Mouse (Mus musculus): ENCODE data around the gene Ccdc183. TPM values are rescaled to one million over a fixed set of nuclear protein-coding genes. Genes with fewer than 3 reads are reported as not detected.

The Ccdc183 gene
- not detected in 2 replicates for polyA plus RNA-seq (2012; rRNA removed)

GRCm38 (mm10) chr2:25617578-25617977 is at the start of gene Ccdc183:
Gene Ccdc183, minus strand, starts transcription at chr2:25617678.
- DNase-seq (ENCODE audit: low spot score), result no peak

DNA sequence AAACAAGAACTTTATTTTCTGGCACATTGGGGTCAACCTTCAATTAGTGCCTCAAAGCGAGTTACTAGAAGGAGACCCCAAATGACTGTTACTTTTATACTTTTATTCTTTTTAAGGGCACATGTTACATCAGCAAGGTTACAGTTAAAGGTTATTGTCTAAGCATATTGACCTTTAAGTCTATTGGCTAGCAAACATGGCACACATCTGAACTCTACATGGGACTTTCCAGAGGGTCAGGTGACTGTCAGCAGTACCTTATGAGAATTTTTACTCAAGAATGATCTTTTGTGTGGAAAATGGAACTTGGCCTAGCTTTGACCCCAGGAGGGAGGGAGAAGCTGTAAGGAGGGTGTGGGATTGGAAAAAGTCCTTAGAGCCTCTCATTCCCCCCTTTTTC is 49.0 kb upstream of the Ccdc183 start:
- DNase-seq (ENCODE audit: low spot score), result no peak

DNA sequence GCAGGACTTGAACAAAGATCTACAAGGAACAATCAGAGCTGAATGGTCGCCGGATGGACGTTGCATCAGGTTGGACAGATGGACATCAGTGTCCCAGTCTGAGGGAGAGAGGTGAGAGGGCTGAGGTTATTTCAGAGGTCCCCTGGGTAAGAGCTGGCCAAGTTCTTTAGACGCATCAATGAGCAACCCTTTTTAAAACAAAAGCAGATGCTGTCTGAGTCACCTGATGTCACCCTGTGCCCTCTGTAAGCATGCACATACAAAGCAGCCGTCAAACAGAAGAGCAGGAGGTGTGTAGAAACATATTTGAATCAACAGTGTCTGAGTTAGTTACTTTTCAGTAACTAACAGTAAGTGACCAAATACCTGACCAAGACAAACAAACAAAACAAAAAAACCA is 46.6 kb upstream of the Ccdc183 start:
- DNase-seq (ENCODE audit: low spot score), result no peak

GRCm38 (mm10) chr2:25663511-25663910 is 46.0 kb upstream of the Ccdc183 start:
- no peak for DNase-seq (ENCODE audit: low spot score)

- DNase-seq (ENCODE audit: low spot score), result no peak
These were observed 43.9 kb upstream of the Ccdc183 start for GRCm38 (mm10) chr2:25661245-25661970.

GRCm38 (mm10) chr2:25660279-25660678 is 42.8 kb upstream of the Ccdc183 start:
- no peak for DNase-seq (ENCODE audit: low spot score)

GRCm38 (mm10) chr2:25657652-25658051 is 40.2 kb upstream of the Ccdc183 start, which contains the start of gene Lcn5:
Gene Lcn5, plus strand, starts transcription at chr2:25657952.
- no peak for DNase-seq (ENCODE audit: low spot score)

DNA sequence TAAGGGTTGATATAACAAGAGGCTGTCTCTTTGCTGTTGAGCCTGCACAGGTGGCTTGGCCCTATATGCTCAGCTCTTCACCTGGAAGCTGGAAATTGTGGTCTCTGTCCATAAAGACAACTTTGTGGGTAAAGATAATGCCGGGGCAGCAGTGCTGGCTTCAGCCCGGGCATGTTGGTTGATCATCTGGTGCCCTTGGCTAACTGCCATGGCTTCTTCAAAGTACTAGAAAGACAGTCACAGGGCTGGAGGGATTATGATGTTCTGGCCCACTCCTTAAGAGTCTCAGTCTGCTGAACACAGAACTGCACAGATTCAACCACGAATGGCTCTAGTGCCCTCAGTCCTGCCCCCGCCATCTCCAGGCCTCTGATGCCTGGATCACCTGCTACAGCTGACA is 39.8 kb upstream of the Ccdc183 start:
- no peak for DNase-seq (ENCODE audit: low spot score)

DNA sequence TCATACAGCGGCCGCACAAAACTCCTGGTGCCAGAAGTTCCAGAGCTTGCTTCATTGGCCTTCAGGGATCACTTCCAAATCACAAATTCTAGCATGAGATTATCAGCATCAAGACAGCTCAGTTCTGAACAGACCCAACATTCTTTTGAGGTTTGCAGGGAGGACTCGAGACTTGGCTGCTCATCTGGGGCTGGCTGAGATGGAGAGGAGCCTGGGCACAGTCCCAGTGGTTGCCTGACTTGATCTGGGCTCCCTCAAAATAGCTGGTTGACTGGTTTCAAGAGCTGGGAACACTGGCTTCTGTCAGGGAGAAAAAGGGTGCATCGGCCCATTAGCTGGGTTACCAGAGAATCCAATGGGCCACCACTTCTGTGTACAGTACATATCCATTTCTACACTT is 39.2 kb upstream of the Ccdc183 start:
- DNase-seq (ENCODE audit: low spot score), result no peak

DNA sequence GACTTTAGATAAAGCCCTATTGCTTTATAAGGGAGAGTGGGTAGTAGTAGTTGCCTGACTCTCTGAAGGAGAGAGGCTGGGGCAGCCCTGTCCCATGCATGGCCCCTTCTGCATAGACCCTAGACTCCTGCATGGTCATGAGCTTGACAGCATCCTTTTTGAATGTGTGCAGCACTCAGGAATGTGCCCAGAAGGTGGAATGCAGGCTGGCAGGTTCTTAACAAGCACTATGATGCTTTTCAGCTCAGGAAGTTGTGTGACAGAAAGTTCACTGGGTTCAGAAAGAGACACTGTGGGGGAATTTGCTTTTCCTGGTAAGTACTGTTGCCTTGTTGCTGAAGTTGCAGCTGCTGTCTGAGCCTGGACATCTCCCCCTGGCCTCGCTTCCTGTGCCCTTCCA is 37.0 kb upstream of the Ccdc183 start:
- DNase-seq (ENCODE audit: low spot score), result no peak

GRCm38 (mm10) chr2:25652902-25653301 is 35.4 kb upstream of the Ccdc183 start, which contains the start of gene Lcn8:
Gene Lcn8, plus strand, starts transcription at chr2:25653120.
- no peak for DNase-seq (ENCODE audit: low spot score)

GRCm38 (mm10) chr2:25639890-25640289 is 22.4 kb upstream of the Ccdc183 start:
- no peak for DNase-seq (ENCODE audit: low spot score)

DNA sequence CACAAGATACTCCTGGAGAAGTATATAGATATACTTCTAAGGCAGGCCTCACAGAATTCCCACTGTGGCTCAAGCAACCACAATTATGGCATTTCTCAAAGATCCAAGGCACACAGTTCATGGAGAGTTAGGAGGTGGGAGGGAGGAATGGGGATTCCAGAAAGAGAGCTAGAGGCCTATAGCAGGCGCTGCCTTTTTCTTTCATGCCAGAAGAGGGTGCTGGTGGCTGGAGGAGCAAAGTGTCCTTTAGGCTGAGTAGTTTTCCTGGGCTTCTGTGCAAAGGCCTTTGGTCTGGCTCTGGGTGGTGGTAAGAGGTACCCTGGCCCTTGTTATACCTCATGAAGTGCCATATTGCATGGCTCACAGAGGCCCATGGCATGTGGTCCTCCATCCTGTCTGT is 16.6 kb upstream of the Ccdc183 start:
- DNase-seq (ENCODE audit: low spot score), result no peak

DNA sequence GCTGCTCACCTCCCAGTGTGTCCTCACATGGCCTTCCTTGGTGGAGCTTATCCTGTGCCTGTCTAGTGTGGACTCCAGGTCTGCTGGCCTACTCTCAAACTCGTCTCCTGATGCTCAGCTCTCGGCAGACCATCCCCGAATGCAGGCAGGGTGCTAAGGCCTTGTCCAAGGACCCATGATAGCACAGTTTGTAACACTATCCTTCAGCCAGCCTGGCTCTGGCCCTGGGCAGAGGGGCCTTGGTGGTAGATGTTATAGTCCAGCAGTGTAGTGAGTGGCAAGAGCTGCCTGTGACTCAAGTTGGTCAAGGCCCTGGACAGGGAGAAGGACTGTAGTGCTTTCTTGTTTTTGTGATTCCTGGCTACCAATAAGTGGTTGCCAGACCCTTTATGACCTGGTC is 16.1 kb upstream of the Ccdc183 start:
- no peak for DNase-seq (ENCODE audit: low spot score)

- DNase-seq (ENCODE audit: low spot score), result no peak
These were observed 11.3 kb upstream of the Ccdc183 start for GRCm38 (mm10) chr2:25628738-25629137.

GRCm38 (mm10) chr2:25627811-25628210 is 10.3 kb upstream of the Ccdc183 start, which contains the start of gene Fcna:
Gene Fcna, minus strand, starts transcription at chr2:25628030.
- no peak for DNase-seq (ENCODE audit: low spot score)

DNA sequence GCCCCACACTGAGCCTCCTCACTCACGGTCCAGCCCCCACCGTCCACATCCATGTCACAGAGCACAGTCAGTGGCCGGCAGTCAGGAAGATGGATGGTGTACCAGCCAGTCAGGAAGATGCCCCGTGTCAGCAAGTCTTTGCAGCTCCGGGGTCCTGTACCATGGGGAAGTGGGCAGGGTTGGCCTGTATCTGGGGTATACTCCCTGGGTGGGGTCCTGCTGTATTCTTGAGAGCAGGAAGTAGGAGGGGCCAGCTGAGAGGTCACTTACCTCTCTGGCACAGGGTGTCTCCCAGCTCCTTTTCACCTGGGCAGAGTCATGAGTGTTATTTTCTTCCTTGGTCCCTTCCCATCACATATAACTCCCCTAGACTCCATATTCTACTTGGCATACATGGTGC is 8.5 kb upstream of the Ccdc183 start:
- no peak for DNase-seq (ENCODE audit: low spot score)

- DNase-seq (ENCODE audit: low spot score), result peak; percentile 63
These were observed 4.0 kb upstream of the Ccdc183 start, which contains the start of gene Tmem141 for GRCm38 (mm10) chr2:25621229-25622200. Gene Tmem141, minus strand, starts transcription at chr2:25622005.

- DNase-seq (ENCODE audit: low spot score), result no peak
These were observed 3.4 kb upstream of the Ccdc183 start for GRCm38 (mm10) chr2:25620852-25621228.

- no peak for DNase-seq (ENCODE audit: low spot score)
These were observed 2.9 kb upstream of the Ccdc183 start for GRCm38 (mm10) chr2:25620386-25620785.

GRCm38 (mm10) chr2:25616398-25616797 is 1.1 kb downstream of the Ccdc183 start:
- no peak for DNase-seq (ENCODE audit: low spot score)

GRCm38 (mm10) chr2:25608671-25609070 is 8.8 kb downstream of the Ccdc183 start:
- DNase-seq (ENCODE audit: low spot score), result no peak

Measured in urinary bladder, adult 2 months (tissue).